Mouse (Mus musculus) c-Kit-positive CD71-negative TER-119-negative erythroid progenitor cells, embryonic 14.5 days (primary cell): ENCODE results near the gene Sdr9c7.
"Not testable (repeated sequence)": the region's sequence is repeated elsewhere in the genome, so short reads cannot be mapped to it uniquely, and the experiment has no call there.

Experiments used
- DNase-seq: peaks from one replicate; pipeline ENCODE4 v3.0.0-alpha.2; 2013; ENCODE audit warnings: low read depth

The Sdr9c7 gene

GRCm38 (mm10) chr10:127907386-127907951 is 9.2 kb downstream of the Sdr9c7 start:
- DNase-seq: no peak

- no peak for DNase-seq
These were observed 17.3 kb downstream of the Sdr9c7 start for GRCm38 (mm10) chr10:127915578-127915977.

- not testable (repeated sequence) for DNase-seq
These were observed 18.9 kb downstream of the Sdr9c7 start for GRCm38 (mm10) chr10:127917183-127917582.

- DNase-seq: no peak
These were observed 19.3 kb downstream of the Sdr9c7 start for GRCm38 (mm10) chr10:127917651-127918050.

- DNase-seq: no peak
These were observed 23.9 kb downstream of the Sdr9c7 start for GRCm38 (mm10) chr10:127922241-127922640.

GRCm38 (mm10) chr10:127923024-127923423 is 24.7 kb downstream of the Sdr9c7 start:
- DNase-seq: no peak

- DNase-seq: no peak
These were observed 26.5 kb downstream of the Sdr9c7 start for GRCm38 (mm10) chr10:127924597-127925378.

- no peak for DNase-seq
These were observed 29.4 kb downstream of the Sdr9c7 start for GRCm38 (mm10) chr10:127927737-127928136.

GRCm38 (mm10) chr10:127932290-127932926 is 34.1 kb downstream of the Sdr9c7 start:
- DNase-seq: no peak

- no peak for DNase-seq
These were observed 38.0 kb downstream of the Sdr9c7 start for GRCm38 (mm10) chr10:127936271-127936670.

GRCm38 (mm10) chr10:127936747-127937409 is 38.6 kb downstream of the Sdr9c7 start:
- DNase-seq: no peak

GRCm38 (mm10) chr10:127937428-127938010 is 39.2 kb downstream of the Sdr9c7 start:
- peak; percentile 35 for DNase-seq

- DNase-seq: not testable (repeated sequence)
These were observed 41.3 kb downstream of the Sdr9c7 start for GRCm38 (mm10) chr10:127939667-127940066.

GRCm38 (mm10) chr10:127945432-127946064 is 47.2 kb downstream of the Sdr9c7 start:
- DNase-seq: peak; percentile 50

GRCm38 (mm10) chr10:127949596-127950130 is 51.3 kb downstream of the Sdr9c7 start:
- DNase-seq: no peak

GRCm38 (mm10) chr10:127951390-127951789 is 53.1 kb downstream of the Sdr9c7 start:
- DNase-seq: no peak

GRCm38 (mm10) chr10:127951821-127952220 is 53.5 kb downstream of the Sdr9c7 start:
- DNase-seq: no peak

GRCm38 (mm10) chr10:127955034-127955433 is 56.7 kb downstream of the Sdr9c7 start:
- DNase-seq: no peak

- DNase-seq: peak; percentile 34
These were observed 58.0 kb downstream of the Sdr9c7 start for GRCm38 (mm10) chr10:127956168-127956816.

GRCm38 (mm10) chr10:127959161-127959679 is 60.9 kb downstream of the Sdr9c7 start:
- no peak for DNase-seq
